Mouse (Mus musculus) MEL (cell line): ENCODE measurements around the gene Sec24c.

ENCODE experiments used
- CTCF ChIP-seq, 3 experiments: IDR thresholded peaks in 2 of 3; conservative IDR thresholded peaks in 1 of 3; 2 replicates each; pipeline ENCODE4 v1.5.1; 2011 to 2012; ENCODE audit warnings: low read length in 3 of 3, low read depth in 2 of 3, mild to moderate bottlenecking in 2 of 3, improper control_type of control experiment in 1 of 3, inconsistent platforms in 1 of 3, mixed read lengths in 1 of 3, moderate library complexity in 1 of 3; ENCODE audit not compliant: control insufficient read depth in 1 of 3, insufficient read depth in 1 of 3, poor library complexity in 1 of 3, severe bottlenecking in 1 of 3
- GATA1 ChIP-seq: IDR thresholded peaks from 2 replicates; pipeline ENCODE4 v1.6.1; 2011; ENCODE audit warnings: low read depth, low read length, improper control_type of control experiment
- NELFE ChIP-seq: IDR thresholded peaks from 2 replicates; pipeline ENCODE4 v1.6.1; 2011; ENCODE audit warnings: low read depth, low read length, improper control_type of control experiment
- POLR2A ChIP-seq, 2 experiments: IDR thresholded peaks; 2 replicates each; pipeline ENCODE4 v1.6.1; 2011 to 2012; ENCODE audit warnings: low read length in 2 of 2, mild to moderate bottlenecking in 2 of 2, control low read depth in 1 of 2, improper control_type of control experiment in 1 of 2, low read depth in 1 of 2, moderate library complexity in 1 of 2; ENCODE audit not compliant: control insufficient read depth in 1 of 2, insufficient read depth in 1 of 2, poor library complexity in 1 of 2
- POLR2AphosphoS2 ChIP-seq: IDR thresholded peaks from 2 replicates; pipeline ENCODE4 v1.6.1; 2011; ENCODE audit warnings: low read length, improper control_type of control experiment

- TF ChIP-seq POLR2AphosphoS2 (no peak), CTCF (IDR thresholded peaks at IDR 0.05 in 2 of 3, conservative IDR thresholded peaks at IDR 0.05 in 1 of 3; ENCODE audit: control insufficient read depth in 1 of 3, insufficient read depth in 1 of 3, low read depth in 2 of 3, low read length in 3 of 3, poor library complexity in 1 of 3, severe bottlenecking in 1 of 3) (no peak), GATA1 (no peak), NELFE (no peak), POLR2A (IDR thresholded peaks at IDR 0.05; ENCODE audit: control insufficient read depth in 1 of 2, insufficient read depth in 1 of 2, low read depth in 1 of 2, low read length in 2 of 2, poor library complexity in 1 of 2) (no peak)
These were observed 17.7 kb upstream of the Sec24c start, which contains the start of gene Myoz1 for GRCm38 (mm10) chr14:20656361-20656760.
